Mouse (Mus musculus) bone marrow, adult 2 months (tissue): ENCODE measurements around the gene Scube3. TPM values are rescaled to one million over a fixed set of nuclear protein-coding genes. Genes with fewer than 3 reads are reported as not detected.

Experiments used
- H3K27ac ChIP-seq: fragments of 200-500 bp; 2 replicates; pipeline ENCODE4 v1.5.1; 2012; ENCODE audit warnings: low read depth, mild to moderate bottlenecking, control low read depth, inconsistent platforms, low read length; ENCODE audit not compliant: control insufficient read depth, poor library complexity, insufficient read depth
- H3K4me1 ChIP-seq: fragments of 200-500 bp; 2 replicates; pipeline ENCODE4 v1.6.1; 2011; ENCODE audit warnings: low read length; ENCODE audit not compliant: control insufficient read depth, insufficient read depth
- H3K4me3 ChIP-seq: fragments of 200-500 bp; replicated peaks from 2 replicates; pipeline ENCODE3; 2011; ENCODE audit warnings: mild to moderate bottlenecking, low read depth, low read length, control low read depth; ENCODE audit not compliant: control insufficient read depth
- CTCF ChIP-seq: fragments of 200-500 bp; IDR thresholded peaks from 2 replicates; pipeline ENCODE4 v1.5.1; 2011; ENCODE audit warnings: low read length, control low read depth; ENCODE audit not compliant: control insufficient read depth, insufficient read depth
- POLR2A ChIP-seq: fragments of 200-500 bp; IDR thresholded peaks from 2 replicates; pipeline ENCODE4 v1.6.1; 2011; ENCODE audit warnings: low read depth, mild to moderate bottlenecking, control low read depth, low read length, borderline replicate concordance; ENCODE audit not compliant: control insufficient read depth
- WGBS: fragments of 180-500 bp; shearing (Covaris S2); methylation state at CpG from one replicate; pipeline ENCODE4 v1.1.7; 2018; 5-methylcytosine and 5-hydroxymethylcytosine counted together
- polyA plus RNA-seq: library from polyadenylated mRNA; stranded (reverse); fragments of >200 nt; gene quantifications from 2 replicates; pipeline ENCODE4 v1.2.4, GENCODE M21; 2011; ENCODE audit warnings: low replicate concordance; ENCODE audit not compliant: missing spikeins, insufficient read depth, insufficient read length

Gene Scube3
- polyA plus RNA-seq, 1 experiment, result 0.57 TPM

GRCm38 (mm10) chr17:28138685-28139084, 3.3 kb upstream of the Scube3 start:
- TF ChIP-seq CTCF (no peak), POLR2A (no peak)
- Histone ChIP-seq H3K4me3 (no peak overlapping the region), H3K27ac (no peak overlapping the region), H3K4me1 (no peaks in the 10 kb centered on the region)
- WGBS, result 79% methylated on average over 9 of the region's 9 CpGs

GRCm38 (mm10) chr17:28140431-28141204, 1.3 kb upstream of the Scube3 start:
- Histone ChIP-seq H3K4me1 (no peaks in the 10 kb centered on the region), H3K27ac (no peak overlapping the region), H3K4me3 (no peak overlapping the region)
- TF ChIP-seq POLR2A, result no peak
- no peak for TF ChIP-seq CTCF
- WGBS, result 46% methylated on average over 13 of the region's 13 CpGs

- Histone ChIP-seq H3K27ac (no peak overlapping the region), H3K4me1 (no peaks in the 10 kb centered on the region), H3K4me3 (no peak overlapping the region)
- TF ChIP-seq POLR2A, result no peak
- TF ChIP-seq CTCF, result no peak
- 16% methylated on average over 15 of the region's 15 CpGs for WGBS
These were observed 713 bp upstream of the Scube3 start for GRCm38 (mm10) chr17:28141205-28141650.

- TF ChIP-seq CTCF (no peak), POLR2A (no peak)
- WGBS, result 2% methylated on average over 33 of the region's 33 CpGs
- Histone ChIP-seq H3K27ac (no peak overlapping the region), H3K4me3 (no peak overlapping the region), H3K4me1 (no peaks in the 10 kb centered on the region)
These were observed 1.0 kb downstream of the Scube3 start for GRCm38 (mm10) chr17:28142700-28143610.

- WGBS, result 2% methylated on average over 9 of the region's 9 CpGs
- no peak for TF ChIP-seq POLR2A
- no peak for TF ChIP-seq CTCF
- no peaks in the 10 kb centered on the region for H3K4me1 ChIP-seq
- no peak overlapping the region for H3K27ac ChIP-seq
- H3K4me3 ChIP-seq, result no peak overlapping the region
These were observed 1.8 kb downstream of the Scube3 start for GRCm38 (mm10) chr17:28143751-28144150.

- no peak for TF ChIP-seq CTCF
- no peak for TF ChIP-seq POLR2A
- Histone ChIP-seq H3K27ac (no peak overlapping the region), H3K4me3 (no peak overlapping the region), H3K4me1 (no peaks in the 10 kb centered on the region)
- WGBS, result 22% methylated on average over 6 of the region's 6 CpGs
These were observed 2.3 kb downstream of the Scube3 start for GRCm38 (mm10) chr17:28144241-28144640.

GRCm38 (mm10) chr17:28148288-28148687, 6.3 kb downstream of the Scube3 start:
- H3K27ac ChIP-seq, result no peak overlapping the region
- no peak overlapping the region for H3K4me3 ChIP-seq
- 87% methylated on average over 3 of the region's 3 CpGs for WGBS
- no peaks in the 10 kb centered on the region for H3K4me1 ChIP-seq
- TF ChIP-seq POLR2A (no peak), CTCF (no peak)

GRCm38 (mm10) chr17:28149734-28150133, 7.8 kb downstream of the Scube3 start:
- TF ChIP-seq POLR2A (no peak), CTCF (no peak)
- H3K4me3 ChIP-seq, result no peak overlapping the region
- WGBS, result 77% methylated on average over 8 of the region's 8 CpGs
- H3K4me1 ChIP-seq, result no peaks in the 10 kb centered on the region
- no peak overlapping the region for H3K27ac ChIP-seq
